Mouse (Mus musculus): ENCODE measurements around the gene Slc15a3.

DNA sequence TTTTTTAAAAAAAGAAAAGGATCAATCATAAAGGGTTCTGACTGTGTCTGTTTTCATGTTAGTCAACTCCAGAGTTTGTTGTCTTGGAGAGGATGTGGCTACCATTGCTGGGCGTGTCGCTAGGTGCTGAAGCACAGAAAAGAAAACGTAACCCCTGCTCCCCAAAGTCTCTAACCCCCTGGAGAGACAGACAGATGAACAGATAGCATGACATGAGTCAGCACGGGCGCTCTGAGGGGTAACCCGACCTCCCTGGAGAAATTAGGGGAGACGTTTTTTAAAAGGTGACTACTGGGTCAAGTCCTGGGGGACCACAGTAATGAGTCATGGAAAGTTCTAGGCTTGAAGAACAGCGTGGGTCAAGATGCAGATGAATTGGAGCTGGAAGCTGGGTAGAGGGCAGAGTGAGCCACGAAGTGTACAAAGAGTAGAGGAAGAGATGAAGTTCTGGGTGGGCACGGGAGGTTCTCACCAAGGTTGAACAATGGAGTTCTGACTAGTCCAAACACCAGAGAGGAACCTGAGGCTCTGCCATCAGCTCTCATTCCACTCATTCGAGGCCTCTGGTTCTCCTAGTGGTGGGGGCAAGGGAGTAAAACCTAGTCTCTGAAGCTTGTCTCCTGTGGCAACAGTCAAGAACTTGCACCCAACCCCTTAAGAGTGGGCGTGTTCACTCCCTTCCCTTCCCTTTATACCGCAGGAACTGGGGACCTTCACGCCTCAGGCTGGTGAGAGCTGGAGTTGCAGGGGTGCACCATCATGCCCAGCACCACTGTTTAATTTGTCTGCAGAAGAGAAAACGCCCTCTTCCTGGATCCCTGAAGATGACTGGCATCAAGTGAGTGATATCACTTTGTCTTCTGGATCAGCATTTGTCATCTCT is at the start of gene Slc15a3:
- TF ChIP-seq CTCF (IDR thresholded peaks at IDR 0.05; ENCODE audit: low read depth) (no peak), EP300 (IDR thresholded peaks at IDR 0.05; ENCODE audit: low read depth) (no peak)
